Mouse (Mus musculus): ENCODE data around the gene Gm11397. TPM values are rescaled to one million over a fixed set of nuclear protein-coding genes. Genes with fewer than 3 reads are reported as not detected.

The Gm11397 gene
- 0.74 TPM for polyA plus RNA-seq (2017; shearing (Covaris generic))

DNA sequence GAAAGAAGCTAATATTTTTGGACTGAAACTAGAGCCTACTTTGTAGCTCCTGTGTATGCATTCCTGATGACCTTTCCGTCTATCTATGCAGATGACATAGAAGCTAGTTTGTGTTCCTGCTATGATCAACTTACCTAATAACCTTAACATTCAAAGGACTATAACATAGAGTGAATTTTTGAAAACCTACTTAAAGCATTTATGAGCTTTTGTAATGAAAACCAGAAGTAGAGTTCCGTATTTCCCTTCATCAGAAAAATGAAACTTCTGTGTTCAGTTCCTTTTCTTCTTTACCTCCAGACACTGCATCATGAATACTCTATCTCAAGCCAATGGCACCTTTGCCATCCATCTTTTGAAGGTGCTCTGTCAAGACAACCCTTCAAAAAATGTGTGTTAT, at the start of gene Gm11397:
Gm11397 (plus strand) TSS at position 301 of the 400 bp plus-strand sequence.

Other genes starting within 250 kb of the Gm11397 start
- not detected for gene Serpinb9c, start 236.0 kb upstream of the Gm11397 start, polyA plus RNA-seq (2017; shearing (Covaris generic))
- not detected for gene Serpinb9d, start 202.8 kb upstream of the Gm11397 start, polyA plus RNA-seq (2017; shearing (Covaris generic))
- gene Serpinb9e, start 146.1 kb upstream of the Gm11397 start, polyA plus RNA-seq (2017; shearing (Covaris generic)), result not detected
- gene Serpinb9f, start 71.7 kb upstream of the Gm11397 start, polyA plus RNA-seq (2017; shearing (Covaris generic)), result not detected
- gene Serpinb9g, start 89.0 kb downstream of the Gm11397 start, polyA plus RNA-seq (2017; shearing (Covaris generic)), result not detected

Measured in effector memory CD4-positive, alpha-beta T cell, adult 7 months (primary cell).